Mouse (Mus musculus) forebrain, embryonic 12.5 days (tissue): ENCODE measurements at regions not wholly inside any gene's neighbourhood (a gene's known extent, or its start where the extent isn't known, plus 50 kb on each side); places are given as distances from the start of the nearest gene placed in this dataset.
"Not testable (repeated sequence)": the region's sequence is repeated elsewhere in the genome, so short reads cannot be mapped to it uniquely, and the experiment has no call there.

ENCODE experiments used
- ATAC-seq: fragments of 200-750 bp; cut with Nextera tagmentation; 2 replicates; pipeline ENCODE4 v1.8.0; 2017; ENCODE audit warnings: moderate TSS enrichment; ENCODE audit not compliant: low FRiP score
- H3K27ac ChIP-seq: fragments of 300-500 bp; sonication (generic); 2 replicates; pipeline ENCODE4 v1.5.1; 2016; ENCODE audit warnings: mild to moderate bottlenecking
- H3K27me3 ChIP-seq: fragments of 300-500 bp; sonication (generic); 2 replicates; pipeline ENCODE4 v1.6.1; 2016; ENCODE audit warnings: mild to moderate bottlenecking
- H3K36me3 ChIP-seq: fragments of 300-500 bp; sonication (generic); replicated peaks from 2 replicates; pipeline ENCODE4 v1.6.1; 2016; ENCODE audit warnings: mild to moderate bottlenecking
- H3K4me1 ChIP-seq: fragments of 300-500 bp; sonication (generic); 2 replicates; pipeline ENCODE4 v1.6.1; 2016
- H3K4me2 ChIP-seq: fragments of 300-500 bp; sonication (generic); 2 replicates; pipeline ENCODE4 v1.6.1; 2016; ENCODE audit warnings: mild to moderate bottlenecking, moderate library complexity
- H3K4me3 ChIP-seq: fragments of 300-500 bp; sonication (generic); replicated peaks from 2 replicates; pipeline ENCODE4 v1.5.1; 2016; ENCODE audit warnings: mild to moderate bottlenecking
- H3K9ac ChIP-seq: fragments of 300-500 bp; sonication (generic); 2 replicates; pipeline ENCODE4 v1.6.1; 2016; ENCODE audit warnings: mild to moderate bottlenecking
- H3K9me3 ChIP-seq: fragments of 300-500 bp; sonication (generic); 2 replicates; pipeline ENCODE4 v1.6.1; 2016
- WGBS: fragments of 180-500 bp; shearing (Covaris S2); methylation state at CpG from one replicate; pipeline ENCODE4 v1.1.7; 2016; 5-methylcytosine and 5-hydroxymethylcytosine counted together

GRCm38 (mm10) chr14:113838237-113838636, 523.8 kb downstream of the Tpm3-rs7 start:
- Histone ChIP-seq H3K27me3 (no peaks in the 10 kb centered on the region), H3K27ac (no peak overlapping the region), H3K4me1 (no peaks in the 10 kb centered on the region), H3K4me2 (no peak overlapping the region), H3K36me3 (no peaks in the 10 kb centered on the region), H3K4me3 (no peak overlapping the region), H3K9ac (no peak overlapping the region), H3K9me3 (no peaks in the 10 kb centered on the region)
- WGBS, result 87% methylated on average over 5 of the region's 5 CpGs
- ATAC-seq, result no peak

- not testable (repeated sequence) for H3K27ac ChIP-seq, H3K4me1 ChIP-seq, H3K9me3 ChIP-seq, H3K4me3 ChIP-seq, H3K4me2 ChIP-seq, H3K27me3 ChIP-seq, H3K9ac ChIP-seq, ATAC-seq, H3K36me3 ChIP-seq
- WGBS, result 90% methylated on average over 1 of the region's 1 CpGs
These were observed 533.4 kb downstream of the Tpm3-rs7 start for GRCm38 (mm10) chr14:113847836-113848235.

GRCm38 (mm10) chr14:113852988-113853387, 538.6 kb downstream of the Tpm3-rs7 start:
- Histone ChIP-seq H3K9me3 (no peaks in the 10 kb centered on the region), H3K4me2 (no peak overlapping the region), H3K4me3 (no peak overlapping the region), H3K9ac (no peak overlapping the region), H3K36me3 (no peaks in the 10 kb centered on the region), H3K27ac (no peak overlapping the region), H3K4me1 (no peaks in the 10 kb centered on the region), H3K27me3 (no peaks in the 10 kb centered on the region)
- WGBS, result 93% methylated on average over 4 of the region's 4 CpGs
- no peak for ATAC-seq

- no peak overlapping the region for H3K9ac ChIP-seq
- no peaks in the 10 kb centered on the region for H3K36me3 ChIP-seq
- no peak overlapping the region for H3K4me2 ChIP-seq
- no peak overlapping the region for H3K27ac ChIP-seq
- 0 out of 2 replicates have a peak, but pooled peaks cover 4% of the 10 kb centered on the region for H3K4me1 ChIP-seq
- no peak overlapping the region for H3K4me3 ChIP-seq
- WGBS, result 66% methylated on average over 5 of the region's 5 CpGs
- ATAC-seq, result peak; percentile 51; the same call in 1 of the 2 replicates
- H3K27me3 ChIP-seq, result no peaks in the 10 kb centered on the region
- no peaks in the 10 kb centered on the region for H3K9me3 ChIP-seq
These were observed 553.0 kb downstream of the Tpm3-rs7 start for GRCm38 (mm10) chr14:113867123-113868019.

- no peak overlapping the region for H3K4me2 ChIP-seq
- no peaks in the 10 kb centered on the region for H3K4me1 ChIP-seq
- H3K4me3 ChIP-seq, result no peak overlapping the region
- H3K9me3 ChIP-seq, result no peaks in the 10 kb centered on the region
- no peak for ATAC-seq
- H3K36me3 ChIP-seq, result no peaks in the 10 kb centered on the region
- no peak overlapping the region for H3K27ac ChIP-seq
- no peaks in the 10 kb centered on the region for H3K27me3 ChIP-seq
- H3K9ac ChIP-seq, result no peak overlapping the region
These were observed 569.2 kb downstream of the Tpm3-rs7 start for GRCm38 (mm10) chr14:113883581-113883980.

GRCm38 (mm10) chr14:113886925-113887871, 572.8 kb downstream of the Tpm3-rs7 start:
- Histone ChIP-seq H3K27ac (no peak overlapping the region), H3K4me3 (no peak overlapping the region), H3K36me3 (no peaks in the 10 kb centered on the region), H3K27me3 (no peaks in the 10 kb centered on the region), H3K4me1 (no peaks in the 10 kb centered on the region), H3K9me3 (no peaks in the 10 kb centered on the region), H3K9ac (no peak overlapping the region), H3K4me2 (no peak overlapping the region)
- no peak for ATAC-seq
- 85% methylated on average over 6 of the region's 6 CpGs for WGBS

- ATAC-seq, result no peak
- Histone ChIP-seq H3K27ac (no peak overlapping the region), H3K4me1 (no peaks in the 10 kb centered on the region), H3K4me3 (no peak overlapping the region), H3K4me2 (no peak overlapping the region), H3K9me3 (no peaks in the 10 kb centered on the region), H3K9ac (no peak overlapping the region), H3K36me3 (no peaks in the 10 kb centered on the region), H3K27me3 (no peaks in the 10 kb centered on the region)
- WGBS, result 61% methylated on average over 1 of the region's 1 CpGs
These were observed 616.4 kb downstream of the Tpm3-rs7 start for GRCm38 (mm10) chr14:113930779-113931178.

- no peak overlapping the region for H3K4me2 ChIP-seq
- no peaks in the 10 kb centered on the region for H3K4me1 ChIP-seq
- H3K27me3 ChIP-seq, result no peaks in the 10 kb centered on the region
- H3K9me3 ChIP-seq, result no peaks in the 10 kb centered on the region
- H3K9ac ChIP-seq, result no peak overlapping the region
- H3K36me3 ChIP-seq, result no peaks in the 10 kb centered on the region
- H3K27ac ChIP-seq, result no peak overlapping the region
- no peak overlapping the region for H3K4me3 ChIP-seq
- ATAC-seq, result no peak
- WGBS, result 96% methylated on average over 4 of the region's 4 CpGs
These were observed 619.4 kb downstream of the Tpm3-rs7 start for GRCm38 (mm10) chr14:113933841-113934240.
